Mouse (Mus musculus): ENCODE measurements around the gene Dnmt3b.
"Not testable (repeated sequence)": the region's sequence is repeated elsewhere in the genome, so short reads cannot be mapped to it uniquely, and the experiment has no call there.

Gene Dnmt3b

GRCm38 (mm10) chr2:153632871-153633226, 16.4 kb upstream of the Dnmt3b start:
- no peak; the same call in 1 of the 2 replicates for ATAC-seq (ENCODE audit: insufficient number of reproducible peaks, low FRiP score, low TSS enrichment)

GRCm38 (mm10) chr2:153633259-153633658, 16.0 kb upstream of the Dnmt3b start:
- ATAC-seq (ENCODE audit: insufficient number of reproducible peaks, low FRiP score, low TSS enrichment): no peak

- ATAC-seq (ENCODE audit: insufficient number of reproducible peaks, low FRiP score, low TSS enrichment): no peak
Measured at GRCm38 (mm10) chr2:153638977-153639680, 10.1 kb upstream of the Dnmt3b start.

- no peak for ATAC-seq (ENCODE audit: insufficient number of reproducible peaks, low FRiP score, low TSS enrichment)
Measured at GRCm38 (mm10) chr2:153642496-153642895, 6.8 kb upstream of the Dnmt3b start.

GRCm38 (mm10) chr2:153642999-153643398, 6.3 kb upstream of the Dnmt3b start:
- no peak for ATAC-seq (ENCODE audit: insufficient number of reproducible peaks, low FRiP score, low TSS enrichment)

GRCm38 (mm10) chr2:153648773-153649297, 415 bp upstream of the Dnmt3b start:
- peak; percentile 18; the same call in 1 of the 2 replicates for ATAC-seq (ENCODE audit: insufficient number of reproducible peaks, low FRiP score, low TSS enrichment)

- peak; percentile 26; the same call in 1 of the 2 replicates for ATAC-seq (ENCODE audit: insufficient number of reproducible peaks, low FRiP score, low TSS enrichment)
Measured at GRCm38 (mm10) chr2:153650014-153650687, 901 bp downstream of the Dnmt3b start.

GRCm38 (mm10) chr2:153651681-153652080, 2.4 kb downstream of the Dnmt3b start:
- ATAC-seq (ENCODE audit: insufficient number of reproducible peaks, low FRiP score, low TSS enrichment): no peak

- ATAC-seq (ENCODE audit: insufficient number of reproducible peaks, low FRiP score, low TSS enrichment): not testable (repeated sequence)
Measured at GRCm38 (mm10) chr2:153657659-153658058, 8.4 kb downstream of the Dnmt3b start.

- no peak for ATAC-seq (ENCODE audit: insufficient number of reproducible peaks, low FRiP score, low TSS enrichment)
Measured at GRCm38 (mm10) chr2:153660616-153661015, 11.4 kb downstream of the Dnmt3b start.

- ATAC-seq (ENCODE audit: insufficient number of reproducible peaks, low FRiP score, low TSS enrichment): no peak
Measured at GRCm38 (mm10) chr2:153665401-153665800, 16.2 kb downstream of the Dnmt3b start.

GRCm38 (mm10) chr2:153668754-153669376, 19.6 kb downstream of the Dnmt3b start:
- peak; percentile 75 for ATAC-seq (ENCODE audit: insufficient number of reproducible peaks, low FRiP score, low TSS enrichment)

- ATAC-seq (ENCODE audit: insufficient number of reproducible peaks, low FRiP score, low TSS enrichment): no peak
Measured at GRCm38 (mm10) chr2:153670111-153670510, 20.9 kb downstream of the Dnmt3b start.

GRCm38 (mm10) chr2:153672619-153673018, 23.4 kb downstream of the Dnmt3b start:
- ATAC-seq (ENCODE audit: insufficient number of reproducible peaks, low FRiP score, low TSS enrichment): no peak

GRCm38 (mm10) chr2:153675364-153675763, 26.1 kb downstream of the Dnmt3b start:
- ATAC-seq (ENCODE audit: insufficient number of reproducible peaks, low FRiP score, low TSS enrichment): not testable (repeated sequence)

GRCm38 (mm10) chr2:153676944-153677343, 27.7 kb downstream of the Dnmt3b start:
- no peak for ATAC-seq (ENCODE audit: insufficient number of reproducible peaks, low FRiP score, low TSS enrichment)

GRCm38 (mm10) chr2:153677550-153677949, 28.3 kb downstream of the Dnmt3b start:
- ATAC-seq (ENCODE audit: insufficient number of reproducible peaks, low FRiP score, low TSS enrichment): no peak

GRCm38 (mm10) chr2:153679959-153680358, 30.7 kb downstream of the Dnmt3b start:
- no peak for ATAC-seq (ENCODE audit: insufficient number of reproducible peaks, low FRiP score, low TSS enrichment)

GRCm38 (mm10) chr2:153693413-153693812, 44.2 kb downstream of the Dnmt3b start:
- ATAC-seq (ENCODE audit: insufficient number of reproducible peaks, low FRiP score, low TSS enrichment): not testable (repeated sequence)

- no peak for ATAC-seq (ENCODE audit: insufficient number of reproducible peaks, low FRiP score, low TSS enrichment)
Measured at GRCm38 (mm10) chr2:153694462-153695085, 45.3 kb downstream of the Dnmt3b start.

- ATAC-seq (ENCODE audit: insufficient number of reproducible peaks, low FRiP score, low TSS enrichment): no peak
Measured at GRCm38 (mm10) chr2:153696352-153696751, 47.1 kb downstream of the Dnmt3b start, which contains the start of gene Dnmt3c. Gene Dnmt3c (plus strand): TSS chr2:153696652.
